Mouse (Mus musculus) right cerebral cortex, postnatal 10 days (tissue): Measurements from ENCODE around the gene Pex14.
"Not testable (repeated sequence)": the region's sequence is repeated elsewhere in the genome, so short reads cannot be mapped to it uniquely, and the experiment has no call there.

Experiments
- DNase-seq, 2 experiments: peaks; one replicate each; pipeline ENCODE4 v3.0.0; 2021; ENCODE audit warnings: low spot score in 2 of 2

Pex14 gene

GRCm38 (mm10) chr4:149099369-149100017, at the start of gene Pex14:
Gene Pex14 (minus strand): TSS chr4:149099876.
- DNase-seq: peak; percentile 95

DNA sequence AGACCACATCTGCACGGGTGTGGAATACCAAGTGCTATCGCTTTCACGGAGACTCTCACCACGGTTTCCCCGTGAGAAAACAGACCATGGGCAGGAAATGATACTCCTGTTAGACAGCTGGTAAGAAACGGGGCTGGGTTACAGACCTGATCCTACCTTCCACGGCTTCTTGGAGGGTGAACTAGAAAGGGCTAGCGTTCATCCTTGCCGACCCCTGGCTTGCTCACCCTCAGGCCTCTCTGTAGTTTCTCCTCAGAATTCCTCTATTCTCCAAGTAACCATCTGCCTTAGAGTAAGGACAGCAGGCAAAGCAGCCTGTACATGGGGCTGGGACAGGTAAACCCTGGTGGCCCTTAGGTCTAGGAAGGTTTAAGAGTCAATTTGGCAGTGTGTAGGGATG, 49.5 kb upstream of the Pex14 start:
- DNase-seq: no peak

DNA sequence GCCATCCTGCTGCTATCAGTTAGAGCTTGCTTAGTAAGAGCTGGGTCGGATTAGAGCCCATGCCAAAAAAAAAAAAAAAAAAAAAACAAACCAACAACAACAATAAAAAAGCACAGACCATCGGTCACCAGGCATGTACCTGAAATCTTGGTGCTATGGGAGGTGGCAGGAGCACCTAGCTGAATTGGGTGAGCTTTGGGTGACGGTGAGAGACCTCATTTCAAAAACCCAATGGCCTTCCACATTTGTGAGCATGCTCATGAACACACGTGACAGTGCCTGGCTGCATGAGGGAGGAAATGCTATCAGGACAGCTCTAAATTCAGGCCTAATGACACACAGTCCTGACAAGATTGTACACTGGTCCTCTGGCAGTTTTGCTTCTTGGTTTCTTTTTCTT, 48.4 kb upstream of the Pex14 start:
- DNase-seq: no peak

GRCm38 (mm10) chr4:149147528-149147927, 47.9 kb upstream of the Pex14 start:
- no peak for DNase-seq

DNA sequence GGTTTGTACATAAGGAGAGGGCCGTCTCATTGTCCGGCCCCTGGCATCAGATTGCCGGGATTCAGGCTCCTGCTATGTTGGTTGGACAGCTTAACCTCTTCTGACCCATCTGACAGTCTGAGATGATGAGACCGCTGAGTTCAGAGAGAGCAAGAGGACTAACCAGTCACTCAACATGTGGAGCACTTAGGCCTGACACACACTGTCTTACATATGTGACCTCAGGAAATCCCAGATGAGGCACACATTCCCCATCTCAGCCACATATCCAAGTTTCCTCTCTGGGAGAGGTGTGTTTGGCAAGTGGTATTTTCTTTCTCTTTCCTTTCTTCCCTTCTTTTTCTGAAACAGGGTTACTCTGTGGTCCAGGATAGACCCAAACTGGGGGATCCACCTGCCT, 45.5 kb upstream of the Pex14 start:
- no peak for DNase-seq

GRCm38 (mm10) chr4:149144459-149144858, 44.8 kb upstream of the Pex14 start:
- DNase-seq: peak; percentile 84 to 89

DNA sequence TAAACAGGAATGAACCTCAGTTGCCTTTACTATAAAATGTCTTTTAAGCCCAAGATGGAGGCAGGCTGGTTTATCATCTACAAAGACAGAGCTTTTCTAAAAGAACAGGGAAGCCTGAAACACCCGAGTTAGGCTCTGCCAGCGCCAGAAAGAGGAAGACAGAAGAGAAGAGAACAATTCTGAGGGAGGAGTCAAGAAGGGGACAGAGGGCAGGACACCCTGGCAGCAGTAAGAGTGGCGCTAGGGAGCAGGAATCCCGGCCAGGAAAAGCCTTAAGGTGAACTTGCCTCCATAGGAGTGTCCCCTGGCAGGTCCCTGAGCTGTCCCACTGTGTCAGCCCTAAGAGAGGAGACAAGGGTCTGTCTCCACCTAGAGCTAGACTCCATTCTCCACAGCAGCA, 43.9 kb upstream of the Pex14 start:
- DNase-seq: no peak

DNA sequence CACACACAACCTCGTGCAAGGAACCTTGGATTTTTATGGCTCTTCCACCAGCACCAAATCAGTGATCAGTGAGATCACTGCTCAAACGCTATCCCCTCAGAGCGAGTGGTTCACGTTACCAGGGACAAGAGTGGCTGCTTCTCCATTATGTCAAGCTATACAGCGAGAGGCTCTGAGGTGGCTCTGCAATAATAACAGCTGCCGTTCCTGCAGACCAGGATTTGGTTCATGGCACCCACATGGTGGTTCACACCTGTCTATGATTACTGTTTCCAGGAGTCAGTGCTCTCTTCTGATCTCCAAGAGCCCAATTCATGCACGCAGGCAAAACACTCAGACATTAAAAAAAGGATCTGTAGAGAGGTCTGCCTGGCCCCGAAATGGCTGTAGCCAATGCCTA, 38.8 kb upstream of the Pex14 start:
- no peak for DNase-seq

GRCm38 (mm10) chr4:149136982-149137770, 37.5 kb upstream of the Pex14 start, which contains the start of gene Cenps:
Gene Cenps (minus strand): TSS chr4:149137629.
- peak; percentile 93 to 95 for DNase-seq

DNA sequence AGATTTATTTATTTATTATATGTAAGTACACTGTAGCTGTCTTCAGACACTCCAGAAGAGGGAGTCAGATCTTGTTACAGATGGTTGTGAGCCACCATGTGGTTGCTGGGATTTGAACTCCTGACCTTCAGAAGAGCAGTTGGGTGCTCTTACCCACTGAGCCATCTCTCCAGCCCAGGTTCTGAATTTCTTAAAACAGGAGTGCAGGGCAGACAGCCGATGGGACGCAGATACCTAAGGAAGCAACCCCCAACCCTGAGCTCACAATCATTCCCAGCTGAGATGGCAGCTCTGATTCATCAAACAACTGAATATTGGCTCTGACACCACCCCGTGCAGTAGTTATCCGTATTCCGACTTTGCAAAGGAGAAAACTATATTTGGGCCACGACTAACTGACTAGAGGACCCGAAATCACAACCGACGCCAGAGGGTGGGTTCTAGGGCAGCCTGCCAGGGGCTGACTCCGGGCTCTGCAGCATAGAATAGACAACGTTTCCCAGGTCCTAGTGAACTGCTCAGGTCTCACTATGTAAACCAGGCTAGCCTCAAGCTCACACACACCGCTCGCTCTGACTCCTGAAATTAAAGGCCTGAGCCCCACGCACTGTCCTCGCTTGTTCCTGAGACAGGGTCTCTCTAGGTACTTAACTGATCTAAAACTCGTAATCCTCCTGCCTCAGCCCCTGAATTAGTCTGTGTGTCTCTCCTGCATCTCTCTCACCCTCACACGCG, 36.6 kb upstream of the Pex14 start:
- no peak for DNase-seq

- no peak for DNase-seq
These were observed 33.7 kb upstream of the Pex14 start for GRCm38 (mm10) chr4:149133395-149133794.

- DNase-seq: no peak
These were observed 32.3 kb upstream of the Pex14 start for GRCm38 (mm10) chr4:149131789-149132565.

- no peak for DNase-seq
These were observed 31.5 kb upstream of the Pex14 start for GRCm38 (mm10) chr4:149131021-149131752.

GRCm38 (mm10) chr4:149128467-149128866, 28.8 kb upstream of the Pex14 start:
- DNase-seq: no peak

DNA sequence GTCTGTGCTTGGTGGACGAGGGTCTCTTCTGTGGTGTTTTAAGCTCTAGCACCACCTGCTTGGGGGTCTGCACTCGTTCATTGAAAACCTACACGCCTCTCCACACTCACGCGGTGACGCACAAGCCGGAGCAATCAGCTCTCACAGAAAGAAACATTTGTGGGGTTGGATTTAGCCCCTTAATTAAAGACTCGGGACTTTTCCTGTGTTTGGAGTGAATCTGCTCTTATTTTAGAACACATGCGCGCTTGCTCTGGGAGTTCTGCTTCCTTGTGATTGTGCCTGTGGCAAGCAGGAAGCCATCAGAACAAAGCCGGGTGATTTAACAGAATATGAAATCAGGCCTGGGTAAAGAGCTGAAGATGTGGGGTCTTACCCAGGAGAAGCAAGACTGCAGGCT, 27.0 kb upstream of the Pex14 start, which contains the start of gene Cort:
TSS of gene Cort (minus strand) at position 101 of the 400 bp plus-strand sequence.
- DNase-seq: no peak

DNA sequence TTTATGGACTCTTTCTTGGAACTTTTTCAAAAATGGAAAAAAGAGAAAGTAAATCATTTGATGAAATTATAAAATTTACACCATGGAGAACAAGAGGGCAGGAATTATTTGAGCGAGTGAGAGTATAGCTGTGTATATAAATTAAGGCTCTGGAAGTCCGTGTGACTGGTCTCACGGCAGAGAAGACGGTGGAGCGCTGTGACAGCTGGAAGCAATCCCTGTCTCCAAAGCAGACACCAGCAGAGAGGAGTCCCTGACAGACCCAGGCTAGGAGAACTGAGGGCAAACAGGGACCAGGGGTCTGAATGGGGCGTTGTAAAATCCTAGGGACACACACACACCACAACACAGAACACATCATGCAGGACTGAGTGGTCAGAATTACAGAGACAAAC, 26.4 kb upstream of the Pex14 start:
- no peak for DNase-seq

DNA sequence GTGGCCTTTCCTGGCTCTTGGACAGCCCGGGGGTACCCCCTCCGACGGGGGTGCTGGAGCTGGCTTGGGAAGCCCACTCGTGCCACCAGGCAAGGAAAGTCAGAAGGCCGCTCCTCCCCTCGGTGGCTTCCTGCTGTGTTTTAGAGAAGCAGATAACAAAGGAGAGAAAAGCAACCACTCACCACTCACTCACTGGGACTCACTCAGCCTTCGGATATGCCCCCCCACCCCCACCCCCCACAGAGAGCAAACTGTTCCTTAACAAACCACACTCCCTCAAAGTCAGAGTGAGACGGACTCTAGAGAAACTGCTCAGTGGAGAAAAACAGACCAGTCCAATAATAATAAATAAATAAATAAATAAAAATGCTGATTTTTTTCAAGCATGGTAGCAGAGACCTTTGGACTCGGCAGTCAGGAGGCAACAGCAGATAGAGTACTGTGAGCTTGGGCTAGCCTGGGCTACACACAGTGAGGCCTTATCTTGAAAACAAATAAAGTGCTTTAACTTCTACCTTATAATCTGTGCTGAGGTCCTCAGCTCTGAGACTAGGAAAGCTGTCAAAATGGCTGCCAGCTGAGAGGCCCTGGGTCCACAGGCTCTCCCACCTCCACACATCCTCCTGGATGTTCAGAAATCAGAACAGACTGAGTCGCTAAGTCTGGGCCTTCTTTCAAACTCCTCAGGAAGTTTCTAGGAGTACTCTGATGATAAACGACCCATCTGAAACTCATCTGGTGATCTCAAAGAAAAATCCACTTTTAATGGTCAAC, 25.9 kb upstream of the Pex14 start:
- DNase-seq: no peak

- no peak for DNase-seq
These were observed 23.8 kb upstream of the Pex14 start for GRCm38 (mm10) chr4:149123432-149123831.

DNA sequence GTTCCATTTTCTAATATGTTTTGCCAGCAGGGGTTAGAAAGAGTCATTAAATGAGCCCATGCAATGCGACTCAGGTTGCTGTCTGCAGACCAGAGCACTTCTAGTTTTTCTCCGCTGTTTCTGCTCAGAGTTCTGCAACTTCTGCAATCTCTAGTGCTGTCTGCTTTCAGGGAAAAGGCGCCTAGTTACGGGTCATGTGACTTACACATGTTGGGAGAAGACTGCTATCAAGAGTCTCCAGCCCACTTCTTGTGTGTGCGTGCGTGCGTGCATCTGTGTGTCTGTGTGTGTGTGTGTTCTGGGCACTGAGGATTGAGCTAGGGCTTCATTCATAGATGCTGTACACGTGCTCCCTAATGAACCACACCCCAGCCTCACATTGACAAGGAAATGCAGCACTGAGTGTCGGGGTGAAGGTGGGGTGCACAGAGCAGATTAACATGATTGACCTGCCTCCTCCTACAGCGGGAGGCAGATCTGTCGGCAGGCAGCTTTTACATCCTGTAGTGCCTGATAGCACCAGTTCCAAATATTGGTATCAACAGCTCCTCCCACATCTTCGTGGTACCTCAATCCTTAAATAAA, 20.4 kb upstream of the Pex14 start:
- DNase-seq: not testable (repeated sequence)
